Comparison of ENCODE assay signal across 12 mouse cellular contexts in genomic region chr6:116998948-116999682, GRCm38 (mm10).
DNase-seq lines count a peak whose midpoint lies in the region; ATAC-seq and TF ChIP-seq lines count a peak whose summit lies in the region.
"Had no signal": no experiment of that assay in that cellular context is flagged by ENCODE, and none has a peak within 500 bp of the region (broad histone marks: within the 10 kb centered on the region; RNA-seq: fewer than 3 reads in every experiment).

No protein-coding gene starts in this region.

- no peaks in the 10 kb centered on the region for H3K27me3 ChIP-seq in hindbrain, embryonic 16.5 days (replicated peaks; ENCODE audit: control insufficient read depth, insufficient read depth, low read length)
- H3K27me3 ChIP-seq in hindbrain, embryonic 12.5 days = no peaks in the 10 kb centered on the region
- H3K27me3 ChIP-seq: embryonic facial prominence, embryonic 12.5 days had no signal

- no peaks in the 10 kb centered on the region for H3K4me1 ChIP-seq in hindbrain, embryonic 16.5 days (ENCODE audit: control insufficient read depth, insufficient read depth, low read depth, low read length)
- no peaks in the 10 kb centered on the region for H3K4me1 ChIP-seq in hindbrain, embryonic 12.5 days

- no peak overlapping the region for H3K27ac ChIP-seq in hindbrain, embryonic 16.5 days (ENCODE audit: low read depth, low read length)
- no peak overlapping the region for H3K27ac ChIP-seq in hindbrain, embryonic 12.5 days
- H3K27ac ChIP-seq: embryonic facial prominence, embryonic 12.5 days; heart, embryonic 10.5 days had no signal

- DNase-seq in brain, embryonic 14.5 days (ENCODE audit: low read depth) = peak; percentile 66
- DNase-seq in cerebellum, adult 9-11 months = peak; percentile 80
- peak; percentile 69 for DNase-seq in right cerebral cortex, adult 2 months (ENCODE audit: low spot score in 2 of 2)
- no peak for DNase-seq in spleen, postnatal 10 days (ENCODE audit: low spot score in 2 of 2)
- DNase-seq in kidney, postnatal 4 days = no peak
- DNase-seq: kidney, postnatal 36 days; liver had no signal

- H3K4me3 ChIP-seq in hindbrain, embryonic 16.5 days (ENCODE audit: low read length) = no peak overlapping the region
- no peak overlapping the region for H3K4me3 ChIP-seq in hindbrain, embryonic 12.5 days
- H3K4me3 ChIP-seq: embryonic facial prominence, embryonic 12.5 days; heart, embryonic 10.5 days had no signal

- no peaks in the 10 kb centered on the region for H3K36me3 ChIP-seq in hindbrain, embryonic 16.5 days (ENCODE audit: control insufficient read depth, insufficient read depth, low read length)
- no peaks in the 10 kb centered on the region for H3K36me3 ChIP-seq in hindbrain, embryonic 12.5 days
- H3K36me3 ChIP-seq: embryonic facial prominence, embryonic 12.5 days; heart, embryonic 10.5 days had no signal

- WGBS in hindbrain, embryonic 16.5 days = 73% methylated on average over 9 of the region's 9 CpGs
- 83% methylated on average over 9 of the region's 9 CpGs for WGBS in hindbrain, embryonic 12.5 days

- no peaks in the 10 kb centered on the region for H3K9me3 ChIP-seq in hindbrain, embryonic 16.5 days (ENCODE audit: control insufficient read depth, low read length)
- H3K9me3 ChIP-seq in hindbrain, embryonic 12.5 days (replicated peaks) = no peaks in the 10 kb centered on the region
- H3K9me3 ChIP-seq: embryonic facial prominence, embryonic 12.5 days; heart, embryonic 10.5 days had no signal

- peak; percentile 67; the same call in 1 of the 2 replicates for ATAC-seq in hindbrain, embryonic 16.5 days
- no peak for ATAC-seq in hindbrain, embryonic 12.5 days (ENCODE audit: low FRiP score)
- ATAC-seq: midbrain, embryonic 16.5 days had no signal

- H3K4me2 ChIP-seq in hindbrain, embryonic 16.5 days (ENCODE audit: low read length) = no peak overlapping the region
- no peak overlapping the region for H3K4me2 ChIP-seq in hindbrain, embryonic 12.5 days (replicated peaks)
- H3K4me2 ChIP-seq: embryonic facial prominence, embryonic 12.5 days had no signal

- TF ChIP-seq CTCF in brain, embryonic 14.5 days (IDR thresholded peaks at IDR 0.05; ENCODE audit: borderline replicate concordance, extremely low read depth, insufficient read depth, insufficient read length) = no peak

- TF ChIP-seq POLR2A in brain, embryonic 14.5 days (IDR thresholded peaks at IDR 0.05; ENCODE audit: borderline replicate concordance, extremely low read depth, insufficient read depth, insufficient read length, poor library complexity, severe bottlenecking) = no peak

- no peak overlapping the region for H3K9ac ChIP-seq in hindbrain, embryonic 16.5 days (ENCODE audit: low read depth, low read length)
- H3K9ac ChIP-seq in hindbrain, embryonic 12.5 days = no peak overlapping the region
- H3K9ac ChIP-seq: embryonic facial prominence, embryonic 12.5 days had no signal

Comparison
In these comparisons a context has a peak if more than half of its experiments do, and no peak if none do; other contexts are left out.
1. DNase-seq: peak in brain, embryonic 14.5 days (single experiment), cerebellum, adult 9-11 months (single experiment) and right cerebral cortex, adult 2 months (2 of 2); none in spleen, postnatal 10 days (0 of 2) and kidney, postnatal 4 days (0 of 2).